Mouse (Mus musculus) liver, embryonic 14.5 days (tissue): ENCODE data around the gene Ntm.

Experiments used
- CTCF ChIP-seq: IDR thresholded peaks from 2 replicates; pipeline ENCODE4 v1.5.1; 2016; ENCODE audit warnings: antibody characterized with exemption, low read depth, control low read depth
- EP300 ChIP-seq: IDR thresholded peaks from 2 replicates; pipeline ENCODE4 v1.6.1; 2016; ENCODE audit warnings: antibody characterized with exemption, low read depth

DNA sequence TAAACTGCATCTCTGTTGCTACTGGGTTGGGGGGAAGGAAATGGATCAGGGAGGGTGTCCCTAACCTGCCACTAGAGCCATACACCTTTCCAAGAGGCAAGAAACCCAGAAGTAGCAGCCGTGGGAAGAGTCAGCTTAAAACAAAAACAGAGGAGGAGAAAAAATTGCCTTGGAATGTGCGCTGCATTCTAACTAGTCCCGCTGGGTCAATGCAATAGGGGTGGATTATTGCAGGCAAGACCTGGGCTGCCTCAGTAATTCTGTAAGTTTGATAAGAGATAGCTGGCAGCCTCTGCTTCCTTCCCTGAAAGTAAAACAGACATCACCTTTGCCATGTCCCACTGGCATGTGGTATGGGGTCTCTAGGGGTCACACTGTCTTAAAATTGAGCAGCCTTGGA lies 2.7 kb downstream of the Ntm start:
- no peak for TF ChIP-seq CTCF
- no peak for TF ChIP-seq EP300
